Mouse (Mus musculus): ENCODE data around the gene Tomm40. TPM values are rescaled to one million over a fixed set of nuclear protein-coding genes. Genes with fewer than 3 reads are reported as not detected.

Gene Tomm40
- total and polyA plus RNA-seq, 2 experiments from 2014 or later: 133 to 161 TPM

- no peak overlapping the region for H3K4me3 ChIP-seq (ENCODE audit: low read depth, low read length)
- H3K4me2 ChIP-seq (ENCODE audit: low read depth, low read length, poor library complexity, severe bottlenecking): no peak overlapping the region
- H3K4me1 ChIP-seq (ENCODE audit: insufficient read depth, low read length): peaks cover 8% of the 10 kb centered on the region; the same call in 1 of the 2 replicates
- 68% methylated on average over 3 of the region's 3 CpGs for WGBS
- peak; percentile 49 for TF ChIP-seq CTCF (IDR thresholded peaks at IDR 0.05)
- no peaks in the 10 kb centered on the region for H3K27me3 ChIP-seq (ENCODE audit: insufficient read depth, low read length)
- peak; percentile 8 for DNase-seq (ENCODE audit: low spot score)
- H3K9me3 ChIP-seq (ENCODE audit: low read length): no peaks in the 10 kb centered on the region
- ATAC-seq (ENCODE audit: low FRiP score): no peak
- peaks cover 3% of the 10 kb centered on the region for H3K36me3 ChIP-seq (ENCODE audit: insufficient read depth, low read length)
- H3K27ac ChIP-seq (ENCODE audit: low read depth, low read length): no peak overlapping the region
- H3K9ac ChIP-seq (replicated peaks; ENCODE audit: low read length, poor library complexity, severe bottlenecking): no peak overlapping the region
Measured at GRCm38 (mm10) chr7:19666750-19667149, 48.5 kb downstream of the Tomm40 start.

- Histone ChIP-seq H3K4me2 (ENCODE audit: low read depth, low read length, poor library complexity, severe bottlenecking) (peak within 1 kb of the TSS; percentile 86), H3K36me3 (ENCODE audit: insufficient read depth, low read length) (peaks cover 4% of the 10 kb centered on the region), H3K4me3 (ENCODE audit: low read depth, low read length) (peak within 1 kb of the TSS; percentile 95), H3K27ac (ENCODE audit: low read depth, low read length) (peak within 1 kb of the TSS; percentile 81), H3K9ac (replicated peaks; ENCODE audit: low read length, poor library complexity, severe bottlenecking) (peak within 1 kb of the TSS; percentile 89), H3K4me1 (ENCODE audit: insufficient read depth, low read length) (peaks cover 8% of the 10 kb centered on the region; the same call in 1 of the 2 replicates), H3K27me3 (ENCODE audit: insufficient read depth, low read length) (no peaks in the 10 kb centered on the region), H3K9me3 (ENCODE audit: low read length) (no peaks in the 10 kb centered on the region)
- WGBS: 1% methylated on average over 61 of the region's 63 CpGs
- peak; percentile 79 for TF ChIP-seq CTCF (IDR thresholded peaks at IDR 0.05)
- peak; percentile 98 for DNase-seq (ENCODE audit: low spot score)
- peak; percentile 88 for ATAC-seq (ENCODE audit: low FRiP score)
Measured at GRCm38 (mm10) chr7:19664955-19665841, 50.0 kb downstream of the Tomm40 start, which contains the start of gene Clptm1. Clptm1 (minus strand) TSS chr7:19665033.

- peaks cover 8% of the 10 kb centered on the region; the same call in 1 of the 2 replicates for H3K4me1 ChIP-seq (ENCODE audit: insufficient read depth, low read length)
- ATAC-seq (ENCODE audit: low FRiP score) (peak; percentile 38), DNase-seq (ENCODE audit: low spot score) (peak; percentile 2)
- H3K27me3 ChIP-seq (ENCODE audit: insufficient read depth, low read length): no peaks in the 10 kb centered on the region
- H3K36me3 ChIP-seq (ENCODE audit: insufficient read depth, low read length): peaks cover 4% of the 10 kb centered on the region
- H3K27ac ChIP-seq (ENCODE audit: low read depth, low read length): peak overlapping the region; percentile 52
- H3K9ac ChIP-seq (replicated peaks; ENCODE audit: low read length, poor library complexity, severe bottlenecking): peak overlapping the region; percentile 89
- H3K9me3 ChIP-seq (ENCODE audit: low read length): no peaks in the 10 kb centered on the region
- H3K4me3 ChIP-seq (ENCODE audit: low read depth, low read length): peak overlapping the region; percentile 95
- peak overlapping the region; percentile 86 for H3K4me2 ChIP-seq (ENCODE audit: low read depth, low read length, poor library complexity, severe bottlenecking)
- under 1% methylated on average over 34 of the region's 37 CpGs for WGBS
- no peak for TF ChIP-seq CTCF (IDR thresholded peaks at IDR 0.05)
Measured at GRCm38 (mm10) chr7:19664455-19664954, 50.7 kb downstream of the Tomm40 start.

GRCm38 (mm10) chr7:19663940-19664339 is 51.3 kb downstream of the Tomm40 start:
- DNase-seq (ENCODE audit: low spot score): no peak
- H3K4me2 ChIP-seq (ENCODE audit: low read depth, low read length, poor library complexity, severe bottlenecking): peak overlapping the region; percentile 86
- H3K27ac ChIP-seq (ENCODE audit: low read depth, low read length): no peak overlapping the region
- WGBS: 23% methylated on average over 8 of the region's 8 CpGs
- TF ChIP-seq CTCF (IDR thresholded peaks at IDR 0.05): no peak
- no peaks in the 10 kb centered on the region for H3K9me3 ChIP-seq (ENCODE audit: low read length)
- peak overlapping the region; percentile 95 for H3K4me3 ChIP-seq (ENCODE audit: low read depth, low read length)
- no peak for ATAC-seq (ENCODE audit: low FRiP score)
- H3K4me1 ChIP-seq (ENCODE audit: insufficient read depth, low read length): peaks cover 8% of the 10 kb centered on the region; the same call in 1 of the 2 replicates
- peaks cover 4% of the 10 kb centered on the region for H3K36me3 ChIP-seq (ENCODE audit: insufficient read depth, low read length)
- H3K27me3 ChIP-seq (ENCODE audit: insufficient read depth, low read length): no peaks in the 10 kb centered on the region
- H3K9ac ChIP-seq (replicated peaks; ENCODE audit: low read length, poor library complexity, severe bottlenecking): peak overlapping the region; percentile 89

- no peak overlapping the region for H3K4me3 ChIP-seq (ENCODE audit: low read depth, low read length)
- no peaks in the 10 kb centered on the region for H3K27me3 ChIP-seq (ENCODE audit: insufficient read depth, low read length)
- WGBS: 98% methylated on average over 2 of the region's 2 CpGs
- TF ChIP-seq CTCF (IDR thresholded peaks at IDR 0.05): no peak
- no peak for DNase-seq (ENCODE audit: low spot score)
- H3K9me3 ChIP-seq (ENCODE audit: low read length): no peaks in the 10 kb centered on the region
- H3K4me1 ChIP-seq (ENCODE audit: insufficient read depth, low read length): no peaks in the 10 kb centered on the region
- peaks cover 49% of the 10 kb centered on the region for H3K36me3 ChIP-seq (ENCODE audit: insufficient read depth, low read length)
- H3K27ac ChIP-seq (ENCODE audit: low read depth, low read length): no peak overlapping the region
- no peak overlapping the region for H3K4me2 ChIP-seq (ENCODE audit: low read depth, low read length, poor library complexity, severe bottlenecking)
- no peak for ATAC-seq (ENCODE audit: low FRiP score)
- H3K9ac ChIP-seq (replicated peaks; ENCODE audit: low read length, poor library complexity, severe bottlenecking): no peak overlapping the region
Measured at GRCm38 (mm10) chr7:19652614-19653013, 62.6 kb downstream of the Tomm40 start.

Other genes starting within 250 kb of the Tomm40 start
- 17.8 and 21.4 TPM in 2 replicates for gene Bloc1s3, start 207.1 kb downstream of the Tomm40 start, total RNA-seq (2014; rRNA removed)
- 3.9 and 4.2 TPM in 2 replicates for gene Bloc1s3, start 207.1 kb downstream of the Tomm40 start, polyA plus RNA-seq (2015; fragmentation: Nextera tagmentation; extraction: Ambion mirVana)
- gene Trappc6a, start 207.0 kb downstream of the Tomm40 start, total RNA-seq (2014; rRNA removed): 14.9 and 23.9 TPM in 2 replicates
- gene Trappc6a, start 207.0 kb downstream of the Tomm40 start, polyA plus RNA-seq (2015; fragmentation: Nextera tagmentation; extraction: Ambion mirVana): 32.2 and 32.6 TPM in 2 replicates
- 2.3 TPM in 2 replicates for gene Nkpd1, start 197.6 kb downstream of the Tomm40 start, total RNA-seq (2014; rRNA removed)
- 1.6 and 1.8 TPM in 2 replicates for gene Nkpd1, start 197.6 kb downstream of the Tomm40 start, polyA plus RNA-seq (2015; fragmentation: Nextera tagmentation; extraction: Ambion mirVana)
- gene Ppp1r37, start 152.4 kb downstream of the Tomm40 start, total RNA-seq (2014; rRNA removed): 114 and 127 TPM in 2 replicates
- 27.8 and 28.1 TPM in 2 replicates for gene Ppp1r37, start 152.4 kb downstream of the Tomm40 start, polyA plus RNA-seq (2015; fragmentation: Nextera tagmentation; extraction: Ambion mirVana)
- gene Zfp296, start 138.2 kb downstream of the Tomm40 start, total RNA-seq (2014; rRNA removed): 0.33 and 1.2 TPM in 2 replicates
- gene Zfp296, start 138.2 kb downstream of the Tomm40 start, polyA plus RNA-seq (2015; fragmentation: Nextera tagmentation; extraction: Ambion mirVana): 0.11 TPM in 1 of 2 replicates, not detected in the other
- gene Gemin7, start 137.8 kb downstream of the Tomm40 start, total RNA-seq (2014; rRNA removed): 58.1 and 70.9 TPM in 2 replicates
- 158 and 181 TPM in 2 replicates for gene Gemin7, start 137.8 kb downstream of the Tomm40 start, polyA plus RNA-seq (2015; fragmentation: Nextera tagmentation; extraction: Ambion mirVana)
- gene Clasrp, start 111.0 kb downstream of the Tomm40 start, total RNA-seq (2014; rRNA removed): 74.4 and 97.4 TPM in 2 replicates
- gene Clasrp, start 111.0 kb downstream of the Tomm40 start, polyA plus RNA-seq (2015; fragmentation: Nextera tagmentation; extraction: Ambion mirVana): 70.3 and 74.7 TPM in 2 replicates
- gene Relb, start 86.0 kb downstream of the Tomm40 start, total RNA-seq (2014; rRNA removed): 5.6 and 7.3 TPM in 2 replicates
- gene Relb, start 86.0 kb downstream of the Tomm40 start, polyA plus RNA-seq (2015; fragmentation: Nextera tagmentation; extraction: Ambion mirVana): 5.6 and 6.2 TPM in 2 replicates
- 149 and 152 TPM in 2 replicates for gene Clptm1, start 50.4 kb downstream of the Tomm40 start, total RNA-seq (2014; rRNA removed)
- gene Clptm1, start 50.4 kb downstream of the Tomm40 start, polyA plus RNA-seq (2015; fragmentation: Nextera tagmentation; extraction: Ambion mirVana): 140 and 149 TPM in 2 replicates
- 1.7 TPM in 1 of 2 replicates, not detected in the other for gene Apoc2, start 37.5 kb downstream of the Tomm40 start, total RNA-seq (2014; rRNA removed)
- gene Apoc2, start 37.5 kb downstream of the Tomm40 start, polyA plus RNA-seq (2015; fragmentation: Nextera tagmentation; extraction: Ambion mirVana): 0.30 and 0.32 TPM in 2 replicates
- not detected in 2 replicates for gene Gm44805, start 34.0 kb downstream of the Tomm40 start, total RNA-seq (2014; rRNA removed)
- not detected in 2 replicates for gene Gm44805, start 34.0 kb downstream of the Tomm40 start, polyA plus RNA-seq (2015; fragmentation: Nextera tagmentation; extraction: Ambion mirVana)
- gene Apoc4, start 34.0 kb downstream of the Tomm40 start, total RNA-seq (2014; rRNA removed): not detected in 2 replicates
- not detected in 2 replicates for gene Apoc4, start 34.0 kb downstream of the Tomm40 start, polyA plus RNA-seq (2015; fragmentation: Nextera tagmentation; extraction: Ambion mirVana)
- gene Apoc1, start 22.8 kb downstream of the Tomm40 start, total RNA-seq (2014; rRNA removed): 3.6 and 5.1 TPM in 2 replicates
- 7.9 and 9.0 TPM in 2 replicates for gene Apoc1, start 22.8 kb downstream of the Tomm40 start, polyA plus RNA-seq (2015; fragmentation: Nextera tagmentation; extraction: Ambion mirVana)
- gene Apoe, start 16.2 kb downstream of the Tomm40 start, total RNA-seq (2014; rRNA removed): 1,618 and 2,613 TPM in 2 replicates
- gene Apoe, start 16.2 kb downstream of the Tomm40 start, polyA plus RNA-seq (2015; fragmentation: Nextera tagmentation; extraction: Ambion mirVana): 2,139 and 2,488 TPM in 2 replicates
- gene Nectin2, start 35.0 kb upstream of the Tomm40 start, total RNA-seq (2014; rRNA removed): 62.6 and 75.3 TPM in 2 replicates
- 55.3 and 62.6 TPM in 2 replicates for gene Nectin2, start 35.0 kb upstream of the Tomm40 start, polyA plus RNA-seq (2015; fragmentation: Nextera tagmentation; extraction: Ambion mirVana)
- 32.6 and 33.5 TPM in 2 replicates for gene Bcam, start 55.6 kb upstream of the Tomm40 start, total RNA-seq (2014; rRNA removed)
- 18.7 and 22.0 TPM in 2 replicates for gene Bcam, start 55.6 kb upstream of the Tomm40 start, polyA plus RNA-seq (2015; fragmentation: Nextera tagmentation; extraction: Ambion mirVana)
- gene Cblc, start 81.4 kb upstream of the Tomm40 start, total RNA-seq (2014; rRNA removed): 0.71 and 1.8 TPM in 2 replicates
- gene Cblc, start 81.4 kb upstream of the Tomm40 start, polyA plus RNA-seq (2015; fragmentation: Nextera tagmentation; extraction: Ambion mirVana): 0.70 and 1.2 TPM in 2 replicates
- gene Bcl3, start 107.3 kb upstream of the Tomm40 start, total RNA-seq (2014; rRNA removed): 0.55 and 0.66 TPM in 2 replicates
- gene Bcl3, start 107.3 kb upstream of the Tomm40 start, polyA plus RNA-seq (2015; fragmentation: Nextera tagmentation; extraction: Ambion mirVana): 0.93 and 1.3 TPM in 2 replicates
- gene Gm19345, start 136.6 kb upstream of the Tomm40 start, total RNA-seq (2014; rRNA removed): 31.6 and 44.4 TPM in 2 replicates
- 21.6 and 25.8 TPM in 2 replicates for gene Gm19345, start 136.6 kb upstream of the Tomm40 start, polyA plus RNA-seq (2015; fragmentation: Nextera tagmentation; extraction: Ambion mirVana)
- gene Ceacam16, start 145.9 kb upstream of the Tomm40 start, total RNA-seq (2014; rRNA removed): not detected in 2 replicates
- gene Ceacam16, start 145.9 kb upstream of the Tomm40 start, polyA plus RNA-seq (2015; fragmentation: Nextera tagmentation; extraction: Ambion mirVana): 0.90 and 1.5 TPM in 2 replicates
- 0.38 TPM in 1 of 2 replicates, not detected in the other for gene Ceacam19, start 172.5 kb upstream of the Tomm40 start, total RNA-seq (2014; rRNA removed)
- not detected in 2 replicates for gene Ceacam19, start 172.5 kb upstream of the Tomm40 start, polyA plus RNA-seq (2015; fragmentation: Nextera tagmentation; extraction: Ambion mirVana)
- gene Pvr, start 205.7 kb upstream of the Tomm40 start, total RNA-seq (2014; rRNA removed): 11.0 and 14.7 TPM in 2 replicates
- gene Pvr, start 205.7 kb upstream of the Tomm40 start, polyA plus RNA-seq (2015; fragmentation: Nextera tagmentation; extraction: Ambion mirVana): 7.1 and 7.7 TPM in 2 replicates
- gene Igsf23, start 235.3 kb upstream of the Tomm40 start, total RNA-seq (2014; rRNA removed): not detected in 2 replicates
- gene Igsf23, start 235.3 kb upstream of the Tomm40 start, polyA plus RNA-seq (2015; fragmentation: Nextera tagmentation; extraction: Ambion mirVana): not detected in 2 replicates
- not detected in 2 replicates for gene Ceacam20, start 250.0 kb upstream of the Tomm40 start, total RNA-seq (2014; rRNA removed)
- gene Ceacam20, start 250.0 kb upstream of the Tomm40 start, polyA plus RNA-seq (2015; fragmentation: Nextera tagmentation; extraction: Ambion mirVana): not detected in 2 replicates